Mouse (Mus musculus) MEL (cell line): ENCODE results near the gene Xpo1. TPM values are rescaled to one million over a fixed set of nuclear protein-coding genes. Genes with fewer than 3 reads are reported as not detected.
A peak's percentile ranks its signal among the peaks of the same experiment; 100 is the strongest.

Experiments
- DNase-seq: peaks from one replicate; pipeline ENCODE4 v3.0.0; 2011; ENCODE audit warnings: low read depth, low spot score
- H3K27ac ChIP-seq: 2 replicates; pipeline ENCODE4 v1.5.1; 2012; ENCODE audit warnings: low read depth, mild to moderate bottlenecking, control low read depth, low read length, moderate library complexity; ENCODE audit not compliant: control insufficient read depth
- H3K27me3 ChIP-seq, 2 experiments: fragments of 150-350 bp in 1 of 2; sonication (generic) in 1 of 2; 2 replicates each; pipeline ENCODE4 v1.6.1; 2012; ENCODE audit warnings: low read length in 2 of 2, mild to moderate bottlenecking in 2 of 2, improper control_type of control experiment in 1 of 2, moderate library complexity in 1 of 2; ENCODE audit not compliant: insufficient read depth in 2 of 2, control insufficient read depth in 1 of 2
- H3K36me3 ChIP-seq, 2 experiments: 2 replicates each; pipeline ENCODE4 v1.6.1; 2012 to 2014; ENCODE audit warnings: low read length in 2 of 2, improper control_type of control experiment in 1 of 2, inconsistent platforms in 1 of 2, mild to moderate bottlenecking in 1 of 2; ENCODE audit not compliant: insufficient read depth in 2 of 2, control insufficient read depth in 1 of 2
- H3K4me1 ChIP-seq, 2 experiments: fragments of 150-350 bp in 1 of 2; sonication (generic) in 1 of 2; 2 replicates each; pipeline ENCODE4 v1.6.1; 2012; ENCODE audit warnings: low read length in 2 of 2, improper control_type of control experiment in 1 of 2, mild to moderate bottlenecking in 1 of 2; ENCODE audit not compliant: insufficient read depth in 2 of 2, control insufficient read depth in 1 of 2
- H3K4me3 ChIP-seq, 2 experiments: fragments of 150-350 bp in 1 of 2; sonication (generic) in 1 of 2; 2 replicates each; pipeline ENCODE4 v1.5.1; 2012; ENCODE audit warnings: low read depth in 2 of 2, low read length in 2 of 2, mild to moderate bottlenecking in 2 of 2, moderate library complexity in 2 of 2, control low read depth in 1 of 2, improper control_type of control experiment in 1 of 2; ENCODE audit not compliant: control insufficient read depth in 1 of 2, insufficient read depth in 1 of 2
- H3K79me2 ChIP-seq: 2 replicates; pipeline ENCODE4 v1.6.1; 2012; ENCODE audit warnings: mild to moderate bottlenecking, low read length, moderate library complexity; ENCODE audit not compliant: control insufficient read depth, poor library complexity, insufficient read depth
- H3K9ac ChIP-seq: 2 replicates; pipeline ENCODE4 v1.6.1; 2012; ENCODE audit warnings: low read depth, mild to moderate bottlenecking, control low read depth, low read length, moderate library complexity; ENCODE audit not compliant: control insufficient read depth, poor library complexity, severe bottlenecking
- H3K9me3 ChIP-seq: fragments of 150-350 bp; sonication (generic); replicated peaks from 2 replicates; pipeline ENCODE4 v1.6.1; 2012; ENCODE audit warnings: mild to moderate bottlenecking, low read length, improper control_type of control experiment, moderate library complexity; ENCODE audit not compliant: insufficient read depth
- CTCF ChIP-seq, 3 experiments: IDR thresholded peaks in 2 of 3; conservative IDR thresholded peaks in 1 of 3; 2 replicates each; pipeline ENCODE4 v1.5.1; 2011 to 2012; ENCODE audit warnings: low read length in 3 of 3, low read depth in 2 of 3, mild to moderate bottlenecking in 2 of 3, improper control_type of control experiment in 1 of 3, inconsistent platforms in 1 of 3, mixed read lengths in 1 of 3, moderate library complexity in 1 of 3; ENCODE audit not compliant: control insufficient read depth in 1 of 3, insufficient read depth in 1 of 3, poor library complexity in 1 of 3, severe bottlenecking in 1 of 3
- ELF1 ChIP-seq: IDR thresholded peaks from 2 replicates; pipeline ENCODE4 v1.6.1; 2014; ENCODE audit warnings: low read depth, mild to moderate bottlenecking, inconsistent platforms, low read length, improper control_type of control experiment, moderate library complexity
- EP300 ChIP-seq, 2 experiments: IDR thresholded peaks; 2 replicates each; pipeline ENCODE4 v1.6.1; 2011; ENCODE audit warnings: improper control_type of control experiment in 2 of 2, low read length in 2 of 2, low read depth in 1 of 2, mild to moderate bottlenecking in 1 of 2
- ETS1 ChIP-seq: IDR thresholded peaks from 2 replicates; pipeline ENCODE4 v1.6.1; 2012; ENCODE audit warnings: low read depth, mild to moderate bottlenecking, inconsistent platforms, low read length, improper control_type of control experiment, moderate library complexity
- JUND ChIP-seq: IDR thresholded peaks from 2 replicates; pipeline ENCODE4 v1.6.1; 2011; ENCODE audit warnings: low read depth, mild to moderate bottlenecking, improper control_type of control experiment, low read length
- KAT2A ChIP-seq: conservative IDR thresholded peaks from 2 replicates; pipeline ENCODE4 v1.6.1; 2012; ENCODE audit warnings: low read depth, low read length, improper control_type of control experiment, inconsistent platforms
- MXI1 ChIP-seq: IDR thresholded peaks from 2 replicates; pipeline ENCODE4 v1.6.1; 2011; ENCODE audit warnings: mild to moderate bottlenecking, low read depth, low read length, improper control_type of control experiment
- MYB ChIP-seq: IDR thresholded peaks from 2 replicates; pipeline ENCODE4 v1.6.1; 2011; ENCODE audit warnings: mild to moderate bottlenecking, low read depth, low read length, improper control_type of control experiment
- MYC ChIP-seq: IDR thresholded peaks from 2 replicates; pipeline ENCODE4 v1.6.1; 2011; ENCODE audit warnings: low read depth, mild to moderate bottlenecking, low read length, improper control_type of control experiment, moderate library complexity
- NELFE ChIP-seq: IDR thresholded peaks from 2 replicates; pipeline ENCODE4 v1.6.1; 2011; ENCODE audit warnings: low read depth, low read length, improper control_type of control experiment
- NRF1 ChIP-seq: IDR thresholded peaks from 2 replicates; pipeline ENCODE4 v1.6.1; 2014; ENCODE audit warnings: low read depth, mild to moderate bottlenecking, inconsistent platforms, low read length, improper control_type of control experiment, moderate library complexity; ENCODE audit not compliant: poor library complexity, insufficient read depth, severe bottlenecking
- RAD21 ChIP-seq: IDR thresholded peaks from 2 replicates; pipeline ENCODE4 v1.6.1; 2011; ENCODE audit warnings: mild to moderate bottlenecking, low read depth, low read length, improper control_type of control experiment
- RCOR1 ChIP-seq: IDR thresholded peaks from 2 replicates; pipeline ENCODE4 v1.6.1; 2012; ENCODE audit warnings: low read depth, mild to moderate bottlenecking, inconsistent platforms, low read length, improper control_type of control experiment
- SMC3 ChIP-seq: IDR thresholded peaks from 2 replicates; pipeline ENCODE4 v1.6.1; 2011; ENCODE audit warnings: low read depth, low read length, improper control_type of control experiment
- TCF12 ChIP-seq: IDR thresholded peaks from 2 replicates; pipeline ENCODE4 v1.6.1; 2014; ENCODE audit warnings: low read depth, mild to moderate bottlenecking, inconsistent platforms, low read length, improper control_type of control experiment, moderate library complexity
- ZC3H11A ChIP-seq: IDR thresholded peaks from 2 replicates; pipeline ENCODE4 v1.6.1; 2012; ENCODE audit warnings: low read depth, mild to moderate bottlenecking, inconsistent platforms, low read length, improper control_type of control experiment
- ZNF384 ChIP-seq: IDR thresholded peaks from 2 replicates; pipeline ENCODE4 v1.6.1; 2012; ENCODE audit warnings: low read depth, mild to moderate bottlenecking, inconsistent platforms, low read length, improper control_type of control experiment
- polyA plus RNA-seq, 2 experiments: library from polyadenylated mRNA; stranded (reverse) in 1 of 2; unstranded in 1 of 2; fragments of >175 nt in 1 of 2; fragments of >200 nt in 1 of 2; gene quantifications; 2 replicates each; pipeline versions ENCODE4 v1.2.1 to v1.2.4; 2012; ENCODE audit warnings: low replicate concordance in 2 of 2, low read depth in 1 of 2; ENCODE audit not compliant: insufficient read length in 2 of 2, insufficient read depth in 1 of 2, missing spikeins in 1 of 2
- total RNA-seq: library from RNA; depleted of rRNA; stranded (reverse); fragments of 300-350 nt; gene quantifications from 2 replicates; pipeline ENCODE4 v1.2.3, GENCODE M21; 2012

Xpo1 gene
- total and polyA plus RNA-seq, 3 experiments, result 95.0 to 276 (median 119) TPM

DNA sequence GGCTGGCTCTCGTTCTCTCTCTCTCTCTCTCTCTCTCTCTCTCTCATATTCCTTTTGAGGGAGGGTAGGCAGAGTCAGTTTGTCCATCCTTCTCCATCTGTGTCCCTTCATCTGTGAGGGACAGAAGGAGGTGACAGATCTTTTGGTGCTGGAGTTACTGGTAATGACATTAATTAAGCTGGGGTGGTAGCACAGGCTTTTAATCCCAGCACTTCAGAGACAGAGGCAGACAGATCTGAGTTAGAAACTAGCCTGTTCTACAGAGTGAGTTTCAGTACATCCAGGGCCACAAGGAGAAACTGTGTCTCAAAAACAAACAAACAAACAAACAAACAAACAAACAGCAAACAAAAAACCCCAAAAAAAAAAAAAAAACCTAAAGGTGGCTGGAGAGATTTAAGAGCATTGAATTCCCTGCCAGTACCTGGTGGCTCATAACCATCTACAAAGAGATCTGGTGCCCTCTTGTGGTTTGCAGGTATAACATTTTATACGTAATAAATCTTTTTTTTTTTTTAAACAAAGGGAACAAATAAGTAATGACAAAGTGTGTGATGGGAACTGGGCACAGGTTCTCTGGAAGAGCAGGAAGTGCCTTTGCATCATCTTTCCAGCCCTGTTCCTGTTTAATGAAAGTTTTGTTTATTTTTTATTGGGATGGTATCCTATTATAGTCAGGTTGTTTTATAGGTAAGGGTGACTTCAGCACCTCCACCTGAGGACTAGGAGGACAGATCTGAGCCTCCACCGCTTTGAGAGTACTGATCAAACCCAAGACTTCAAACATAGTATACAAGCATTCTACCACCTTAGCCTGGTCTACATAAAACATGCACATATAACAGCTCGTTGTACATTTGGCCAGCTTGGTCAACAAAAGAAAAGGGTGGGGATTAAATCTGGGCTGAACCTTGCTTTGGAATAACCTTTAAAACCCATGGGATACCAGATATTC, 16.2 kb downstream of the Xpo1 start:
- TF ChIP-seq MYC (0 out of 2 replicates have a peak, but pooled peaks have one; percentile 16), ETS1 (no peak), ZC3H11A (peak; percentile 59), ZNF384 (peak; percentile 98), MXI1 (peak; percentile 18; the same call in 1 of the 2 replicates), CTCF (IDR thresholded peaks at IDR 0.05 in 2 of 3, conservative IDR thresholded peaks at IDR 0.05 in 1 of 3; ENCODE audit: control insufficient read depth in 1 of 3, insufficient read depth in 1 of 3, low read depth in 2 of 3, low read length in 3 of 3, poor library complexity in 1 of 3, severe bottlenecking in 1 of 3) (peak; percentile 29 to 73 (median 33); a peak in 5 of 6 replicates), RAD21 (peak; percentile 82), ELF1 (no peak), SMC3 (peak; percentile 72)
- TF ChIP-seq, all 39 proteins: peak for 7
- H3K9ac ChIP-seq, result no peak overlapping the region
- DNase-seq, result peak; percentile 73
- 0 out of 2 replicates have a peak, but pooled peaks cover 2% of the 10 kb centered on the region for H3K79me2 ChIP-seq
- H3K27me3 ChIP-seq, result no peaks in the 10 kb centered on the region
- no peak overlapping the region for H3K4me3 ChIP-seq
- peaks cover 0 to 78% of the 10 kb centered on the region in 2 experiments; a peak in 2 of 4 replicates for H3K36me3 ChIP-seq
- H3K27ac ChIP-seq, result no peak overlapping the region
- H3K9me3 ChIP-seq, result no peaks in the 10 kb centered on the region
- H3K4me1 ChIP-seq, result no peaks in the 10 kb centered on the region

DNA sequence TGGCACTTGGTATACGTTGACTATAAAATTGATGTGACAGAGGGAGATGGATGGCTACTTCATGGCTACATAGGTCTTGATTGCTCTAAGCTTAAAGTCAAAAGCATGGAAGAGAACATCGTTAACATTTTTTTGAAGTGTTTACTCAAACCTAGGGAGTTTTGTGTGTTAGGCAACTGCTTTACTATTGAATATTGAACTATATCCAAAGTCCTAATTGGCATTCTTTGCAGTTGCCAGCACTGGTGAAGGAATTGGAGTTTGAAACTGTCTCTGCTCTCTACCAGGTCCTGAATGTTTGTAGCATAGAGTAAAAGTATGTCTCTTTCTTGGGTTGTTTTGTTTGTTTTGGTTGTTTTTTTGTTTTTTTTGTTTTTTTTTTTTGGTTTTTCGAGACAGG, 19.9 kb downstream of the Xpo1 start:
- no peak for DNase-seq
- H3K9ac ChIP-seq, result no peak overlapping the region
- TF ChIP-seq NELFE (no peak), JUND (no peak), TCF12 (no peak), MYB (no peak), KAT2A (no peak), ZC3H11A (no peak), EP300 (IDR thresholded peaks at IDR 0.05; ENCODE audit: low read depth in 1 of 2, low read length in 2 of 2) (no peak), RCOR1 (no peak), ELF1 (no peak), NRF1 (no peak)

More for the DNA sequence above, 19.9 kb downstream of the Xpo1 start:
- Histone ChIP-seq H3K9me3 (no peaks in the 10 kb centered on the region), H3K36me3 (peaks cover 0 to 84% of the 10 kb centered on the region in 2 experiments; a peak in 2 of 4 replicates), H3K79me2 (no peaks in the 10 kb centered on the region), H3K27ac (no peak overlapping the region), H3K4me3 (no peak overlapping the region), H3K4me1 (no peaks in the 10 kb centered on the region), H3K27me3 (no peaks in the 10 kb centered on the region)
